Mouse (Mus musculus) midbrain, embryonic 16.5 days (tissue): ENCODE data around the gene Bbs7. TPM values are rescaled to one million over a fixed set of nuclear protein-coding genes. Genes with fewer than 3 reads are reported as not detected.

Experiments used
- polyA plus RNA-seq: library from polyadenylated mRNA; unstranded; fragments of >200 nt; fragmentation: Nextera tagmentation; extraction: Ambion mirVana; gene quantifications from 2 replicates; pipeline ENCODE4 v1.2.1, GENCODE M21; 2015

The Bbs7 gene
- polyA plus RNA-seq, 1 experiment from 2014 or later: 26.7 TPM

Other genes with a start within 250 kb of the Bbs7 start
- gene Anxa5, start 137.6 kb downstream of the Bbs7 start, polyA plus RNA-seq: 54.2 and 56.7 TPM in 2 replicates
- gene 1810062G17Rik, start 137.5 kb downstream of the Bbs7 start, polyA plus RNA-seq: 0.28 and 0.40 TPM in 2 replicates
- 0.30 and 0.35 TPM in 2 replicates for gene Gm11549, start 91.7 kb downstream of the Bbs7 start, polyA plus RNA-seq
- gene Exosc9, start 60.9 kb downstream of the Bbs7 start, polyA plus RNA-seq: 79.6 and 84.9 TPM in 2 replicates
- 17.6 and 23.6 TPM in 2 replicates for gene Ccna2, start 41.3 kb downstream of the Bbs7 start, polyA plus RNA-seq
- 8.7 and 9.9 TPM in 2 replicates for gene Trpc3, start 76.7 kb upstream of the Bbs7 start, polyA plus RNA-seq
- 95.7 and 95.9 TPM in 2 replicates for gene 4932438A13Rik, start 249.6 kb upstream of the Bbs7 start, polyA plus RNA-seq